Mouse (Mus musculus) stomach, embryonic 15.5 days (tissue): ENCODE measurements around the gene Fgr. TPM values are rescaled to one million over a fixed set of nuclear protein-coding genes. Genes with fewer than 3 reads are reported as not detected.

Experiments
- ATAC-seq: fragments of 200-750 bp; cut with Nextera tagmentation; 2 replicates; pipeline ENCODE4 v1.8.0; 2017; ENCODE audit warnings: low read depth, moderate number of reproducible peaks, moderate TSS enrichment; ENCODE audit not compliant: insufficient read depth, low FRiP score
- H3K27ac ChIP-seq: fragments of 300-500 bp; sonication (generic); 2 replicates; pipeline ENCODE4 v1.5.1; 2015; ENCODE audit warnings: mild to moderate bottlenecking, inconsistent platforms
- H3K27me3 ChIP-seq: fragments of 300-500 bp; sonication (generic); replicated peaks from 2 replicates; pipeline ENCODE4 v1.6.1; 2015; ENCODE audit warnings: inconsistent platforms
- H3K36me3 ChIP-seq: fragments of 300-500 bp; sonication (generic); 2 replicates; pipeline ENCODE4 v1.6.1; 2015; ENCODE audit warnings: inconsistent platforms
- H3K4me1 ChIP-seq: fragments of 300-500 bp; sonication (generic); 2 replicates; pipeline ENCODE4 v1.6.1; 2015; ENCODE audit warnings: inconsistent platforms
- H3K4me2 ChIP-seq: fragments of 300-500 bp; sonication (generic); 2 replicates; pipeline ENCODE4 v1.6.1; 2015; ENCODE audit warnings: mild to moderate bottlenecking, inconsistent platforms
- H3K4me3 ChIP-seq: fragments of 300-500 bp; sonication (generic); replicated peaks from 2 replicates; pipeline ENCODE4 v1.5.1; 2015; ENCODE audit warnings: inconsistent platforms
- H3K9ac ChIP-seq: fragments of 300-500 bp; sonication (generic); 2 replicates; pipeline ENCODE4 v1.6.1; 2015; ENCODE audit warnings: inconsistent platforms
- H3K9me3 ChIP-seq: fragments of 300-500 bp; sonication (generic); 2 replicates; pipeline ENCODE4 v1.6.1; 2016; ENCODE audit warnings: inconsistent platforms
- WGBS: fragments of 180-500 bp; shearing (Covaris S2); methylation state at CpG from one replicate; pipeline ENCODE4 v1.1.7; 2015; 5-methylcytosine and 5-hydroxymethylcytosine counted together
- polyA plus RNA-seq: library from polyadenylated mRNA; unstranded; fragments of >200 nt; fragmentation: Nextera tagmentation; extraction: Ambion mirVana; gene quantifications from 2 replicates; pipeline ENCODE4 v1.2.1, GENCODE M21; 2015

The Fgr gene
- polyA plus RNA-seq, 1 experiment from 2014 or later: 1.6 TPM

GRCm38 (mm10) chr4:132945261-132946046 is 28.4 kb upstream of the Fgr start:
- no peak overlapping the region for H3K9ac ChIP-seq
- 0 out of 2 replicates have a peak overlapping the region, but pooled peaks have one; percentile 11 for H3K4me3 ChIP-seq

DNA sequence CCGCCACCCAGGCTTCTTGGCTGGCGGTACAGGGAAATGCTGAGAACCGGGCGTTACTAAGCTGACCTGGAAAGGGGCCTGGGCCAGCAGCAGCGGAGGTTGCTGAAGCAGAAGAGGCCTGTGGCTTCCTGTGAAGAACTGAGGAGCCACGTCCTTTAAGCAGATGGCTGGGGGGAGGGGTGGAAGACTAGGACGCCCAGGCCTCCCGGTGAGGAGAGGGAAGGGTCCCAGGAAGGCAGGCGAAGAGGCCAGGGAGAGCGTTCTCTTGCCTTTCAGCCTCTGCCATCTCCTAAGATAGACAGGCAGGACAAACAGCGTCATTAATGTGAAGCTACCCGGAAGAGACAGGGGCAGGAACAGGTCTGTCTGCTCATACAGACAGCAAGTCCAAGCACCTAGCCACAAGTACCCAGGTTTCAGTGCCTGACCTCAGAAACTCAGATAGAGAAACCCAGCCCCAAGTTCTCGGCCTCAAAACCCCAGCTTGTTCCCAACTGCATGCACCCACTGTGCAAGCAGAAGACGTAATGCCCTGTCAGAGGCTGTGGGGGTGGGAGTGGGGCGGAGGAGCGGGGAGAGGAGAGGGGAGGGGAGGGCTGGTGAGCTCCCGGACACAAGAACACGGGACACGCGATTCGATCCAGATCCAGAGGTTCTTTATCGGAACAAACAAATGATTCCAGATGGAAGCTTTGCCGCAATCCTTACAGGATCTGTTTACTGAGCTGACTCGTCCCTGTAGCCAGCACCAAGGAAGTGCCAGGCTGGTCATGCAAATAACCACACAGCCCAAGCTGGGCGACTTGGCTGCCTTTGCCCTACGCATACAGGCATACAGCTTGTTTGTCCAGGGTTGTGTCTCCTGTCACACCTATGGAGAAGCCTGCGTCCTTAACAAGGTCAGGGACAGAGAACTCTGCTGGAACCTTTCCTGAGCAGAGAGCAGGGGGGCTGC is 27.6 kb upstream of the Fgr start:
- no peaks in the 10 kb centered on the region for H3K27me3 ChIP-seq
- H3K9me3 ChIP-seq: no peaks in the 10 kb centered on the region
- H3K4me2 ChIP-seq: peak overlapping the region; percentile 47
- peak overlapping the region; percentile 74 for H3K27ac ChIP-seq
- H3K4me1 ChIP-seq: peaks cover 20% of the 10 kb centered on the region
- peak; percentile 51; the same call in 1 of the 2 replicates for ATAC-seq
- peak overlapping the region; percentile 11; the same call in 1 of the 2 replicates for H3K4me3 ChIP-seq
- no peak overlapping the region for H3K9ac ChIP-seq
- WGBS: 11% methylated on average over 27 of the region's 27 CpGs
- no peaks in the 10 kb centered on the region for H3K36me3 ChIP-seq

More at GRCm38 (mm10) chr4:132945261-132946046, 28.4 kb upstream of the Fgr start:
- H3K9me3 ChIP-seq: no peaks in the 10 kb centered on the region
- peak overlapping the region; percentile 74 for H3K27ac ChIP-seq
- H3K4me1 ChIP-seq: peaks cover 20% of the 10 kb centered on the region
- H3K36me3 ChIP-seq: no peaks in the 10 kb centered on the region
- 6% methylated on average over 15 of the region's 15 CpGs for WGBS
- ATAC-seq: peak; percentile 66
- H3K4me2 ChIP-seq: peak overlapping the region; percentile 47
- H3K27me3 ChIP-seq: no peaks in the 10 kb centered on the region

- no peak for ATAC-seq
- 43% methylated on average over 24 of the region's 24 CpGs for whole genome bisulfite sequencing
- Histone ChIP-seq H3K27ac (no peak overlapping the region), H3K4me1 (peaks cover 19% of the 10 kb centered on the region), H3K36me3 (no peaks in the 10 kb centered on the region), H3K9me3 (no peaks in the 10 kb centered on the region), H3K4me2 (peak overlapping the region; percentile 42; the same call in 1 of the 2 replicates), H3K27me3 (no peaks in the 10 kb centered on the region), H3K9ac (no peak overlapping the region), H3K4me3 (no peak overlapping the region)
Measured at GRCm38 (mm10) chr4:132949882-132950532, 23.9 kb upstream of the Fgr start.

- Histone ChIP-seq H3K4me2 (no peak overlapping the region), H3K36me3 (no peaks in the 10 kb centered on the region), H3K27me3 (no peaks in the 10 kb centered on the region), H3K4me1 (peaks cover 10% of the 10 kb centered on the region), H3K9me3 (no peaks in the 10 kb centered on the region), H3K9ac (no peak overlapping the region), H3K4me3 (no peak overlapping the region), H3K27ac (no peak overlapping the region)
- no peak for ATAC-seq
- WGBS: 33% methylated on average over 2 of the region's 2 CpGs
Measured at GRCm38 (mm10) chr4:132950999-132951398, 22.9 kb upstream of the Fgr start.

GRCm38 (mm10) chr4:132954530-132955394 is 19.1 kb upstream of the Fgr start:
- no peak overlapping the region for H3K4me2 ChIP-seq
- no peaks in the 10 kb centered on the region for H3K9me3 ChIP-seq
- H3K4me3 ChIP-seq: no peak overlapping the region
- no peak overlapping the region for H3K27ac ChIP-seq
- peaks cover 13% of the 10 kb centered on the region; the same call in 1 of the 2 replicates for H3K4me1 ChIP-seq
- no peak for ATAC-seq
- H3K27me3 ChIP-seq: no peaks in the 10 kb centered on the region
- no peaks in the 10 kb centered on the region for H3K36me3 ChIP-seq
- H3K9ac ChIP-seq: no peak overlapping the region
- 63% methylated on average over 7 of the region's 7 CpGs for WGBS

- H3K4me2 ChIP-seq: no peak overlapping the region
- peaks cover 20% of the 10 kb centered on the region; the same call in 1 of the 2 replicates for H3K4me1 ChIP-seq
- no peak overlapping the region for H3K9ac ChIP-seq
- no peak for ATAC-seq
- no peaks in the 10 kb centered on the region for H3K9me3 ChIP-seq
- no peaks in the 10 kb centered on the region for H3K36me3 ChIP-seq
- H3K4me3 ChIP-seq: no peak overlapping the region
- 21% methylated on average over 2 of the region's 2 CpGs for WGBS
- no peaks in the 10 kb centered on the region for H3K27me3 ChIP-seq
- no peak overlapping the region for H3K27ac ChIP-seq
Measured at GRCm38 (mm10) chr4:132955395-132955791, 18.5 kb upstream of the Fgr start.

DNA sequence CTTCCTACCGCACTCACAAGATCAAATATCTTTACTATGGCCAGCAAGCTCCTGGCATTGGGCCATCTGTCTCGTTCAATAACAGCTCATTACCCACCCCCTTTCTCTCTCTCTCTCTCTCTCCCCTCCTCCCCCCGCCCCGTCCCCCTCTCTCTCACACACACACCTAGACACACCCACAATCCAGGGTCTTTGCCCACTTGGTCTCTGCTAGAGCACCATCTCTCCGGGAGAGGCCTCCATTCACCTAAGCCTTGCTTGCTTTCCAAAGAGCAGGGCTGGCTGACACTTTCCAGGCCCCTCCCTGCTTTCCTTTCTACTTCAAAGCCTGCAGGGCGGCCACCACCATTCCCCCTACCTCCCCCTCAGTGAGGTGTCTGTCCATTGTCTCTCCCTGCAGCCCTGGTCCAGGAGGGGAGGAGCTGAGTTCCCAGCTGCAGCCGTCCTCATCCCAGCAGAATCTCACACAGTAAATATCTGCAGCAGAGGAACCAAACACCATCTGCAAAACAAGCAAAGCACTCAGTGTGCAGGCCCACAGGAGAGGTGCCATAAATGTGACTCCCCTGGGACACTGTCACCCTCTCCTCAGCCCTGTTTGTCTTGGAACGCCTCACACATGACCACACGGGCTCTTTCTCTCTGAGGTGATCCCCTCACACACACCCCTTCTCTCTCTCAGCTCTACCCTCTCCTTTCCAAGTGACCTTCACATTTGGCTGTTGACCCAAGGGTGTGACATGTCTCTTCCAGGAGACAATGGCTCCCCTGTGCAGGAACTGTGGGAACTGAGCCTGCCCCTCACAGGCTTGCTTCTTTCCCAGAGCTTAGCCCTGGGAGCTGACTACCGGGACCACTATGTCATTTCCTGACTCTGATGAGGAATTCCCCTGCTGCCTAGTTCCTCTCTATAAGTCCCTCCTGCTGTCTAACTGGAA is 14.9 kb upstream of the Fgr start:
- Histone ChIP-seq H3K9me3 (no peaks in the 10 kb centered on the region), H3K4me1 (peaks cover 29% of the 10 kb centered on the region), H3K4me3 (no peak overlapping the region), H3K27ac (peak overlapping the region; percentile 80), H3K36me3 (no peaks in the 10 kb centered on the region), H3K4me2 (no peak overlapping the region; the same call in 1 of the 2 replicates), H3K27me3 (no peaks in the 10 kb centered on the region), H3K9ac (no peak overlapping the region)
- peak; percentile 71 for ATAC-seq
- WGBS: 15% methylated on average over 10 of the region's 10 CpGs

GRCm38 (mm10) chr4:132959679-132960045 is 14.2 kb upstream of the Fgr start:
- no peak overlapping the region for H3K9ac ChIP-seq

DNA sequence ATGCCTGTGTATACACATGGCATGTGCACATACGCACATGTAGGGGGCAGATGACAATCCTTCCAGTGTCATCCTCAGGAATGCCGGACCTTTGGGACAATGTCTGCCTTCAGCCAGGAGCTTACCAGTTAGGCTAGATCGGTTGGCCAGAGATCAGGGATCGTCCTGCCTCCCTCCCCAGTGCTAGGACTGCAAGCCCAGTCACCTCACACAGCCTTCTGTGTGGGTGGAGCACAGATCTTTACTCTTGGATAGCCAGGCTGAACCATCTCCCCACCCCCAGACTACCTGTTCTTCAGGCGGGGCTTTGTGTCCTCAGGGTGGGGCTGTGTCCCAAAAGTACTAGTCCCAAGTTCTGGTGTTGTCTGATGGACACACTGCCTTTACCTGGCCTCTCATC is 13.6 kb upstream of the Fgr start:
- Histone ChIP-seq H3K27me3 (no peaks in the 10 kb centered on the region), H3K36me3 (no peaks in the 10 kb centered on the region), H3K27ac (peak overlapping the region; percentile 80; the same call in 1 of the 2 replicates), H3K9me3 (no peaks in the 10 kb centered on the region), H3K4me3 (no peak overlapping the region), H3K4me1 (peaks cover 29% of the 10 kb centered on the region), H3K9ac (no peak overlapping the region), H3K4me2 (no peak overlapping the region)
- WGBS: 55% methylated on average over 5 of the region's 5 CpGs
- no peak for ATAC-seq

More at GRCm38 (mm10) chr4:132959679-132960045, 14.2 kb upstream of the Fgr start:
- Histone ChIP-seq H3K9me3 (no peaks in the 10 kb centered on the region), H3K4me1 (peaks cover 29% of the 10 kb centered on the region), H3K27ac (peak overlapping the region; percentile 80), H3K4me2 (no peak overlapping the region), H3K36me3 (no peaks in the 10 kb centered on the region), H3K27me3 (no peaks in the 10 kb centered on the region), H3K4me3 (no peak overlapping the region)
- ATAC-seq: no peak
- 47% methylated on average over 3 of the region's 3 CpGs for WGBS
